Mouse (Mus musculus): ENCODE measurements around the gene Epb41l4b. TPM values are rescaled to one million over a fixed set of nuclear protein-coding genes. Genes with fewer than 3 reads are reported as not detected.

Gene Epb41l4b
- polyA plus RNA-seq, 1 experiment from 2014 or later, result 10.3 TPM

- TF ChIP-seq EP300 (IDR thresholded peaks at IDR 0.05) (no peak), CTCF (IDR thresholded peaks at IDR 0.05) (no peak)
These were observed 23.3 kb downstream of the Epb41l4b start for GRCm38 (mm10) chr4:57119976-57120375.

GRCm38 (mm10) chr4:57118883-57119282 is 24.4 kb downstream of the Epb41l4b start:
- no peak for TF ChIP-seq EP300 (IDR thresholded peaks at IDR 0.05)
- H3K4me3 ChIP-seq (ENCODE audit: low read depth, low read length), result no peak overlapping the region
- no peaks in the 10 kb centered on the region for H3K9me3 ChIP-seq (ENCODE audit: low read length)
- ATAC-seq (no peak), DNase-seq (ENCODE audit: low spot score) (no peak)
- H3K4me1 ChIP-seq (ENCODE audit: insufficient read depth, low read depth, low read length), result peaks cover 8% of the 10 kb centered on the region; the same call in 1 of the 2 replicates
- no peaks in the 10 kb centered on the region for H3K27me3 ChIP-seq (replicated peaks; ENCODE audit: insufficient read depth, low read length)
- no peak overlapping the region for H3K9ac ChIP-seq (replicated peaks; ENCODE audit: low read depth)
- H3K4me2 ChIP-seq (replicated peaks; ENCODE audit: low read depth, low read length), result no peak overlapping the region
- no peaks in the 10 kb centered on the region for H3K36me3 ChIP-seq (ENCODE audit: insufficient read depth, low read length)
- no peak overlapping the region for H3K27ac ChIP-seq (ENCODE audit: low read length)
- 53% methylated on average over 3 of the region's 3 CpGs for WGBS

More at GRCm38 (mm10) chr4:57119976-57120375, 23.3 kb downstream of the Epb41l4b start:
- no peak overlapping the region for H3K4me3 ChIP-seq (ENCODE audit: low read depth, low read length)
- 87% methylated on average over 6 of the region's 6 CpGs for WGBS
- H3K9ac ChIP-seq (replicated peaks; ENCODE audit: low read depth), result no peak overlapping the region
- H3K4me1 ChIP-seq (ENCODE audit: insufficient read depth, low read depth, low read length), result peaks cover 8% of the 10 kb centered on the region; the same call in 1 of the 2 replicates
- no peak overlapping the region for H3K27ac ChIP-seq (ENCODE audit: low read length)
- H3K4me2 ChIP-seq (replicated peaks; ENCODE audit: low read depth, low read length), result no peak overlapping the region
- no peaks in the 10 kb centered on the region for H3K27me3 ChIP-seq (replicated peaks; ENCODE audit: insufficient read depth, low read length)
- DNase-seq (ENCODE audit: low spot score) (no peak), ATAC-seq (no peak)
- no peaks in the 10 kb centered on the region for H3K9me3 ChIP-seq (ENCODE audit: low read length)
- no peaks in the 10 kb centered on the region for H3K36me3 ChIP-seq (ENCODE audit: insufficient read depth, low read length)

- no peak overlapping the region for H3K27ac ChIP-seq (ENCODE audit: low read length)
- no peaks in the 10 kb centered on the region for H3K27me3 ChIP-seq (replicated peaks; ENCODE audit: insufficient read depth, low read length)
- 85% methylated on average over 6 of the region's 6 CpGs for WGBS
- ATAC-seq (no peak), DNase-seq (ENCODE audit: low spot score) (no peak)
- no peaks in the 10 kb centered on the region for H3K36me3 ChIP-seq (ENCODE audit: insufficient read depth, low read length)
- H3K9me3 ChIP-seq (ENCODE audit: low read length), result no peaks in the 10 kb centered on the region
- H3K4me3 ChIP-seq (ENCODE audit: low read depth, low read length), result no peak overlapping the region
- no peak overlapping the region for H3K9ac ChIP-seq (replicated peaks; ENCODE audit: low read depth)
- H3K4me1 ChIP-seq (ENCODE audit: insufficient read depth, low read depth, low read length), result peaks cover 3% of the 10 kb centered on the region; the same call in 1 of the 2 replicates
- no peak overlapping the region for H3K4me2 ChIP-seq (replicated peaks; ENCODE audit: low read depth, low read length)
- no peak for TF ChIP-seq CTCF (IDR thresholded peaks at IDR 0.05)
These were observed 27.0 kb downstream of the Epb41l4b start for GRCm38 (mm10) chr4:57116278-57116677.

GRCm38 (mm10) chr4:57114617-57115592 is 28.3 kb downstream of the Epb41l4b start:
- H3K4me2 ChIP-seq (replicated peaks; ENCODE audit: low read depth, low read length), result no peak overlapping the region
- TF ChIP-seq CTCF (IDR thresholded peaks at IDR 0.05) (no peak), EP300 (IDR thresholded peaks at IDR 0.05) (peak; percentile 59)
- H3K9me3 ChIP-seq (ENCODE audit: low read length), result no peaks in the 10 kb centered on the region
- H3K36me3 ChIP-seq (ENCODE audit: insufficient read depth, low read length), result no peaks in the 10 kb centered on the region
- H3K4me3 ChIP-seq (ENCODE audit: low read depth, low read length), result no peak overlapping the region
- H3K4me1 ChIP-seq (ENCODE audit: insufficient read depth, low read depth, low read length), result peaks cover 3% of the 10 kb centered on the region; the same call in 1 of the 2 replicates
- no peaks in the 10 kb centered on the region for H3K27me3 ChIP-seq (replicated peaks; ENCODE audit: insufficient read depth, low read length)
- no peak overlapping the region for H3K9ac ChIP-seq (replicated peaks; ENCODE audit: low read depth)
- peak; percentile 89 for ATAC-seq
- WGBS, result 58% methylated on average over 19 of the region's 19 CpGs
- DNase-seq (ENCODE audit: low spot score), result peak; percentile 83
- no peak overlapping the region for H3K27ac ChIP-seq (ENCODE audit: low read length)

DNA sequence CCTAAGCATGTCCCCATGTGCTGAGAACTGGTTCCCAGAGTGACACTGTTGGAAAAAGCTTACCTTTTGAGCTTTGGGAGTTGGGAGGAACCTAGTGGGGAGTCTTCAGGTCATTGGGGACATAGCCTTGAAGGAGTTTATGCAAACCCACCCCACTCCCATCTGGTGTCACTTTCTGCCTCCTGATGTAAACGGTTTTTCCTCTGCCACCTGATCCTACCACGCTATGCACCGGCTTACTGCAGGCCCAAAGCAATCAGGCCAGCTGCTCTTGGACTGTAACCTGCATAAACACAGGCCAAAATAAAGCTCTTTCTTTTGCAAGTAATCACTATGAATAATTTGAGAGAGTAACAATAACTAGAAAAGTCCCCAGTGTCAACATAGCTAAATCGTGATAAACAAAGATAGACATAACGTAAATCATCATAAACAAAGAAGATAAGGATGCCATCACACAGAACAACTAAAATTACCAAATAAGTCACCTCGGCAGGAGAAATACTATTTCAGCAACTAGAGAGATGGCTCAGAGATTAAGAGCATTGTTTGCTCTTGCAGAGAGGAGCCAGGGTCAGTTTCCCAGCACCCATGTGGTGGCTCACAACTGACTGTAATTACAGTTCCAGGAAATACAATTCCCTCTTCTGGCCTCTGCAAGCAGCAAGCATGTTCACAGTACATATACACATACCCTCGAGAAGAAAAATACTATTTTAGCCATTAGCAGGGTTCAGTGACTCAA is 29.6 kb downstream of the Epb41l4b start:
- peaks cover 3% of the 10 kb centered on the region; the same call in 1 of the 2 replicates for H3K4me1 ChIP-seq (ENCODE audit: insufficient read depth, low read depth, low read length)
- no peaks in the 10 kb centered on the region for H3K36me3 ChIP-seq (ENCODE audit: insufficient read depth, low read length)
- no peak for ATAC-seq
- no peaks in the 10 kb centered on the region for H3K9me3 ChIP-seq (ENCODE audit: low read length)
- H3K27me3 ChIP-seq (replicated peaks; ENCODE audit: insufficient read depth, low read length), result no peaks in the 10 kb centered on the region
- H3K4me2 ChIP-seq (replicated peaks; ENCODE audit: low read depth, low read length), result no peak overlapping the region
- TF ChIP-seq EP300 (IDR thresholded peaks at IDR 0.05) (no peak), CTCF (IDR thresholded peaks at IDR 0.05) (no peak)
- DNase-seq (ENCODE audit: low spot score), result no peak
- 47% methylated on average over 7 of the region's 7 CpGs for WGBS
- H3K4me3 ChIP-seq (ENCODE audit: low read depth, low read length), result no peak overlapping the region
- no peak overlapping the region for H3K9ac ChIP-seq (replicated peaks; ENCODE audit: low read depth)
- no peak overlapping the region for H3K27ac ChIP-seq (ENCODE audit: low read length)

DNA sequence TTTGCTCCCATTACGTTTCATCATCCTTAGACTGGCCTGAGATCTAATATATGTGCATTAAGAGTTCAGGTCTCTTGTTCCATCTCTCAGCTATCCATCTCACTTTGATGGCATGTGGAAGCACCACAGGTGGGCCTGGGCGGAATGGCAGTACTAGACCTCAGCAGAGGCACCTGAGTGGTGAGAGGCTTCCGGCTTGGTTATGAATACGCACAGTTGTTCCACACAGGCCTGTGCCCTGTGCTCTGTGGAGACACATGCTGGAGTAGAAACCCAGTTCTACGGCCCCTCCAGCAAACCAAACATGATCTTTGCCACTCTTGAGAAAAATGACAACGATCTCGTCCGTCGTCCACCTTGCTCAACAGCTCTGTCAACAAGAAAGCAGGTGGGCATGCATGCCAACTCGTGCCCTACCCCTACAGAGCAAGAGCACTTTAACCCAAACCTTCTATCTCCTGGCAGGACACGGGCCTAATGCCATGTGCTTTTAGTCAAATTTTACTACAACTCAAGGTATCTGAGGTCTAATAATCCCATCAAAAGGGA is 31.2 kb downstream of the Epb41l4b start:
- H3K27ac ChIP-seq (ENCODE audit: low read length), result no peak overlapping the region
- TF ChIP-seq CTCF (IDR thresholded peaks at IDR 0.05) (no peak), EP300 (IDR thresholded peaks at IDR 0.05) (no peak)
- no peaks in the 10 kb centered on the region for H3K27me3 ChIP-seq (replicated peaks; ENCODE audit: insufficient read depth, low read length)
- H3K4me1 ChIP-seq (ENCODE audit: insufficient read depth, low read depth, low read length), result peaks cover 3% of the 10 kb centered on the region; the same call in 1 of the 2 replicates
- DNase-seq (ENCODE audit: low spot score) (no peak), ATAC-seq (no peak)
- no peak overlapping the region for H3K4me2 ChIP-seq (replicated peaks; ENCODE audit: low read depth, low read length)
- no peaks in the 10 kb centered on the region for H3K9me3 ChIP-seq (ENCODE audit: low read length)
- no peak overlapping the region for H3K9ac ChIP-seq (replicated peaks; ENCODE audit: low read depth)
- H3K36me3 ChIP-seq (ENCODE audit: insufficient read depth, low read length), result no peaks in the 10 kb centered on the region
- H3K4me3 ChIP-seq (ENCODE audit: low read depth, low read length), result no peak overlapping the region
- WGBS, result 58% methylated on average over 11 of the region's 11 CpGs

Data from lung, postnatal 0 days (tissue).